Mouse (Mus musculus) C2C12 (cell line): ENCODE results near the gene Tnnt1.
A peak's percentile ranks its signal among the peaks of the same experiment; 100 is the strongest.

ENCODE experiments used
- CTCF ChIP-seq: IDR thresholded peaks from one replicate; pipeline ENCODE4 v1.5.1; 2011; ENCODE audit not compliant: control insufficient read depth, insufficient read depth, insufficient read length
- FOSL1 ChIP-seq: IDR thresholded peaks from one replicate; pipeline ENCODE4 v1.8.0; 2011; ENCODE audit warnings: mild to moderate bottlenecking, low read length; ENCODE audit not compliant: poor library complexity, insufficient read depth, severe bottlenecking
- MAX ChIP-seq: IDR thresholded peaks from one replicate; pipeline ENCODE4 v1.6.1; 2011; ENCODE audit warnings: mild to moderate bottlenecking, control low read depth
- MYOD1 ChIP-seq: IDR thresholded peaks from one replicate; pipeline ENCODE4 v1.6.1; 2011; ENCODE audit warnings: low read depth; ENCODE audit not compliant: control insufficient read depth, insufficient read length
- MYOG ChIP-seq: IDR thresholded peaks from one replicate; pipeline ENCODE4 v1.6.1; 2011; ENCODE audit not compliant: control insufficient read depth, insufficient read length; ENCODE audit errors: extremely low read depth
- USF1 ChIP-seq: IDR thresholded peaks from one replicate; pipeline ENCODE4 v1.6.1; 2011; ENCODE audit warnings: low read depth, mild to moderate bottlenecking, control low read depth, moderate library complexity

- no peak for TF ChIP-seq CTCF
- TF ChIP-seq MYOD1, result peak; percentile 40
- no peak for TF ChIP-seq MAX
- TF ChIP-seq FOSL1, result no peak
- no peak for TF ChIP-seq USF1
- TF ChIP-seq MYOG, result no peak
Observed at GRCm38 (mm10) chr7:4513829-4514712, 2.1 kb downstream of the Tnnt1 start.
